Mouse (Mus musculus) small intestine, adult 2 months (tissue): ENCODE measurements at regions not wholly inside any gene's neighbourhood (a gene's known extent, or its start where the extent isn't known, plus 50 kb on each side); places are given as distances from the start of the nearest gene placed in this dataset.

Experiments used
- H3K27ac ChIP-seq: fragments of 200-500 bp; 2 replicates; pipeline ENCODE4 v1.5.1; 2012; ENCODE audit warnings: low read depth, low read length, control low read depth, inconsistent platforms; ENCODE audit not compliant: insufficient read depth
- H3K27me3 ChIP-seq: fragments of 200-500 bp; 2 replicates; pipeline ENCODE4 v1.6.1; 2012; ENCODE audit warnings: mild to moderate bottlenecking, moderate library complexity, low read length, inconsistent platforms; ENCODE audit not compliant: control insufficient read depth, insufficient read depth
- H3K36me3 ChIP-seq: fragments of 200-500 bp; 2 replicates; pipeline ENCODE4 v1.6.1; 2012; ENCODE audit warnings: mild to moderate bottlenecking, low read length, control low read depth, inconsistent platforms; ENCODE audit not compliant: control insufficient read depth, insufficient read depth
- H3K4me1 ChIP-seq: fragments of 200-500 bp; 2 replicates; pipeline ENCODE4 v1.6.1; 2012; ENCODE audit warnings: low read length, inconsistent platforms, mixed read lengths; ENCODE audit not compliant: control insufficient read depth, insufficient read depth, insufficient read length
- H3K4me3 ChIP-seq: fragments of 200-500 bp; 2 replicates; pipeline ENCODE4 v1.5.1; 2012; ENCODE audit warnings: low read depth, mild to moderate bottlenecking, control low read depth, inconsistent platforms, low read length, moderate library complexity
- CTCF ChIP-seq: fragments of 200-500 bp; IDR thresholded peaks from 2 replicates; pipeline ENCODE4 v1.5.1; 2012; ENCODE audit warnings: low read depth, mild to moderate bottlenecking, control low read depth, inconsistent platforms, low read length, moderate library complexity, mixed read lengths; ENCODE audit not compliant: insufficient replicate concordance, insufficient read length; ENCODE audit errors: extremely low read depth
- POLR2A ChIP-seq: fragments of 200-500 bp; IDR thresholded peaks from 2 replicates; pipeline ENCODE4 v1.6.1; 2012; ENCODE audit warnings: low read depth, mild to moderate bottlenecking, control low read depth, inconsistent platforms, low read length, moderate library complexity
- WGBS: fragments of 180-500 bp; shearing (Covaris S2); methylation state at CpG from one replicate; pipeline ENCODE4 v1.1.7; 2018; 5-methylcytosine and 5-hydroxymethylcytosine counted together

DNA sequence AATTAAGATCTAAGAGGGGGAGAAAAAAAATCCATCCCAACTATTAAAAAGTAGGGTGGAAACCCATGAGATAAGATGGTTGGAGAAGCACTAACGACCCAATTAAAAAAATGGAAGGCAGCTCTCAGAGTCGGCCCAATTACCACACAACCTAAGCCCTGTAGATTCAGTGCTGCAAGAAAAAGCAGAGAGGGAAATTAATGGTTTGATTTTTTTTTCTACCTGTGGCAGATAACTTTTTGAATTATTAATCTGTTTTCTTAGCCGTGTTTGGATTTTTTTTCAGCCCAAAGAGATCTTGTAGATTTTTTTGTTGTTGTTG, 354.9 kb downstream of the Xylt1 start:
- TF ChIP-seq CTCF = no peak
- no peak for TF ChIP-seq POLR2A
- no peak overlapping the region for H3K4me3 ChIP-seq
- WGBS = 74% methylated on average over 3 of the region's 3 CpGs
- no peaks in the 10 kb centered on the region for H3K36me3 ChIP-seq
- no peak overlapping the region for H3K27ac ChIP-seq
- no peaks in the 10 kb centered on the region for H3K4me1 ChIP-seq
- no peaks in the 10 kb centered on the region for H3K27me3 ChIP-seq

DNA sequence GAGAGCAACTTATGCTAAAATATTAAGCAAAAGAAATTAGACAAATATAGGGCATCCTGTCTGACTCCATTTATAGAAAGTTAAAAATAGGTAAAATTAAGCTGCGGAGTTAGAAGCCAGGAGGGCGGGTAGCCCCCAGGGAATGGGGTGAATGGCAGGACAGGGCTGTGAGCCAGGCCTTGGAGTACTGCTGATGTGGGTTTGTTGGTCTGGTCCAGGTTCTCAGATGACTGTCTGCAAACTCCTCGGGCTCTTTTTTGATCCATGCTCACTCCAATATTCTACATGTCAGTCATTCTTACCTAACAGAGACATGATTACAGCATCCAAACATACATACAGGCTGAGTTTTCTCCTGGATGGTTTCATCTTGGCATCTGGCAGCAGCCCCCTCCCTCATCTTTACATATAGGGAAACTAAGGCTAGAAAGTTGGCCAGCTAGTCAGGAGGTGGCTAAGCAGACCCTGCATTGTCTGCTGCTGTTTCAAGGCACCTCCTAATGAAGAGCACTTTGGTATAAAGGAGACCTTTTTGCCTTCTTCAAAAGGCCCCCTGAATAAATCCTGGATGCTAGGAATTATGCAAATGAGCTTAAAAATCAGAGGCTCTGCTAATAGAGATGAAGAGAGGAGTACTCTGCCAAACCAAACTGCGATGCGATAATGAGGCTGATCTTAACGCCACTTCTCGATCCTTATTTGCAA, 354.4 kb downstream of the Xylt1 start:
- TF ChIP-seq POLR2A (no peak), CTCF (no peak)
- Histone ChIP-seq H3K36me3 (no peaks in the 10 kb centered on the region), H3K4me1 (no peaks in the 10 kb centered on the region), H3K27ac (no peak overlapping the region), H3K27me3 (no peaks in the 10 kb centered on the region), H3K4me3 (no peak overlapping the region)
- WGBS = 89% methylated on average over 7 of the region's 7 CpGs

DNA sequence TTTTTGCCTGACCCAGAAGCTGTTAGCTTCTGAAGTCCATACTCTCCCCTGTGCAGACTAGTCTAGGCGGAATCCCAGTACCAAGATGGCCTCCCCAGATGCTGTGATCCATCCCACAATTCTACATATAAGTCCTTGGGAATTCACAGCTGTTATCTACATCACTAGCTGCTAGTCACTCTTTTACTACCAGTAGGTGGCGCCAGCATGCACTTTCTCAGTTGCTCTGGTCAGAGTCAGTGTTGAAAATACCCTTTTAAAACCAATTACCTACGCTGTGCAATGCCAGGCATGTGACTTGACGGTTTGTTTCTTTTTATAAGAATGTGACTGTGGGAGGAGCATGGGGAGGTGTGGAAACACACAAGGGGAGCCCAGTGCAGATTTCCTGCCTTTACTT, 348.3 kb downstream of the Xylt1 start:
- no peaks in the 10 kb centered on the region for H3K36me3 ChIP-seq
- 81% methylated on average over 4 of the region's 4 CpGs for WGBS
- TF ChIP-seq POLR2A = no peak
- no peak for TF ChIP-seq CTCF
- H3K27me3 ChIP-seq = no peaks in the 10 kb centered on the region
- no peaks in the 10 kb centered on the region for H3K4me1 ChIP-seq
- H3K27ac ChIP-seq = no peak overlapping the region
- H3K4me3 ChIP-seq = no peak overlapping the region
